Mouse (Mus musculus): Measurements from ENCODE around the gene Fhl3.
A peak's percentile ranks its signal among the peaks of the same experiment; 100 is the strongest.
"Not testable (repeated sequence)": the region's sequence is repeated elsewhere in the genome, so short reads cannot be mapped to it uniquely, and the experiment has no call there.

Fhl3 gene

GRCm38 (mm10) chr4:124710776-124711291 is 10.3 kb downstream of the Fhl3 start:
- peak in 1 of 2 experiments; percentile 61 for DNase-seq

GRCm38 (mm10) chr4:124712618-124713017 is 12.1 kb downstream of the Fhl3 start:
- DNase-seq = no peak

GRCm38 (mm10) chr4:124713850-124714249 is 13.3 kb downstream of the Fhl3 start:
- not testable (repeated sequence) for DNase-seq

GRCm38 (mm10) chr4:124714545-124715481 is 14.3 kb downstream of the Fhl3 start, which contains the start of gene Sf3a3:
Gene Sf3a3, plus strand, starts transcription at chr4:124714776.
- peak; percentile 94 to 96 for DNase-seq

GRCm38 (mm10) chr4:124719101-124719500 is 18.6 kb downstream of the Fhl3 start:
- no peak for DNase-seq

- no peak for DNase-seq
Measured at GRCm38 (mm10) chr4:124726121-124726520, 25.6 kb downstream of the Fhl3 start.

- DNase-seq = no peak
Measured at GRCm38 (mm10) chr4:124736952-124737351, 36.5 kb downstream of the Fhl3 start.

GRCm38 (mm10) chr4:124737486-124737885 is 37.0 kb downstream of the Fhl3 start:
- DNase-seq = no peak

- no peak for DNase-seq
Measured at GRCm38 (mm10) chr4:124738013-124738412, 37.5 kb downstream of the Fhl3 start.

- DNase-seq = no peak
Measured at GRCm38 (mm10) chr4:124738783-124739182, 38.3 kb downstream of the Fhl3 start.

GRCm38 (mm10) chr4:124741376-124742343 is 41.2 kb downstream of the Fhl3 start, which contains the start of gene Inpp5b:
Gene Inpp5b, plus strand, starts transcription at chr4:124741850.
- DNase-seq = peak; percentile 76 to 85

GRCm38 (mm10) chr4:124742839-124743238 is 42.3 kb downstream of the Fhl3 start:
- DNase-seq = peak; percentile 59 to 67

- no peak for DNase-seq
Measured at GRCm38 (mm10) chr4:124746577-124746976, 46.1 kb downstream of the Fhl3 start.

GRCm38 (mm10) chr4:124747851-124748250 is 47.4 kb downstream of the Fhl3 start:
- DNase-seq = peak; percentile 72 to 84

- peak; percentile 99 for DNase-seq
Measured at GRCm38 (mm10) chr4:124751300-124752250, 51.1 kb downstream of the Fhl3 start.

GRCm38 (mm10) chr4:124752281-124753199 is 52.0 kb downstream of the Fhl3 start:
- peak; percentile 51 to 64 for DNase-seq

GRCm38 (mm10) chr4:124755526-124755925 is 55.0 kb downstream of the Fhl3 start:
- DNase-seq = no peak

All from kidney, adult 8-10 months (tissue).